Mouse (Mus musculus) adrenal gland, postnatal 36 days (tissue): ENCODE data around the gene N4bp1. TPM values are rescaled to one million over a fixed set of nuclear protein-coding genes. Genes with fewer than 3 reads are reported as not detected.

Source experiments
- DNase-seq, 2 experiments: peaks; one replicate each; pipeline ENCODE4 v3.0.0; 2021; ENCODE audit warnings: mixed read lengths in 1 of 2
- long read RNA-seq, 2 experiments: library from polyadenylated mRNA; stranded (forward); transcript quantifications; one replicate each; pipeline ENCODE4 v2.0.0; 2021; ENCODE audit warnings: borderline sequencing depth in 2 of 2
- total RNA-seq, 2 experiments: library from RNA; stranded (reverse); gene quantifications; 2 replicates each; pipeline ENCODE4 v1.2.3; 2021

Gene N4bp1
- 10 to 100 TPM; 29.8 to 36.0 TPM for total RNA-seq
- long read RNA-seq, experiment 1, full-length matches to known transcripts = 13 of 20 reads
- long read RNA-seq, experiment 1, partial matches to known transcripts = 4 of 20 reads
- long read RNA-seq, experiment 1, other reads (novel, unspliced or antisense) = 3 of 20 reads
- long read RNA-seq, experiment 2, full-length matches to known transcripts = 1 of 6 reads
- long read RNA-seq, experiment 2, partial matches to known transcripts = 0 of 6 reads
- long read RNA-seq, experiment 2, other reads (novel, unspliced or antisense) = 5 of 6 reads

GRCm38 (mm10) chr8:86884489-86885463 is at the start of gene N4bp1:
TSS of gene N4bp1 (minus strand) at chr8:86885258.
- DNase-seq = peak; percentile 97

DNA sequence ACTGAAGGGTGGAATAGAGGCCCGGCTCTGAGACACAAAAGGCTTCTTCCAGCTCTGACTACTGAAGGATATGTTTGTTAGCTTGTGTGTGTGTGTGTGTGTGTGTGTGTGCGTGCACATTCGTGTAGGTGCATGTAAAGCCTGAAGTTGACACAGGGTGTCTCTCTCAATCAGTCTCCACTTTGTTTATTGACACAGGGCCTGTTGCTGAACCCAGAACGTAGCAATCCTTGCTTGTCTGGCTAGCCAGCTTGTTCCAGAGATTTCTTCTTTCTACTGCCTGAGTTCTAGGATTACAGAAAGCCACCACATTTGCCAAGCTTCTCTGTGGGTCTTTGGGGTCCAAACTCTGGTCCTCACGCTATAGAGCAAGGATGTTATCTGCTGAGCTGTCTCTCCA is 49.8 kb upstream of the N4bp1 start:
- no peak for DNase-seq

DNA sequence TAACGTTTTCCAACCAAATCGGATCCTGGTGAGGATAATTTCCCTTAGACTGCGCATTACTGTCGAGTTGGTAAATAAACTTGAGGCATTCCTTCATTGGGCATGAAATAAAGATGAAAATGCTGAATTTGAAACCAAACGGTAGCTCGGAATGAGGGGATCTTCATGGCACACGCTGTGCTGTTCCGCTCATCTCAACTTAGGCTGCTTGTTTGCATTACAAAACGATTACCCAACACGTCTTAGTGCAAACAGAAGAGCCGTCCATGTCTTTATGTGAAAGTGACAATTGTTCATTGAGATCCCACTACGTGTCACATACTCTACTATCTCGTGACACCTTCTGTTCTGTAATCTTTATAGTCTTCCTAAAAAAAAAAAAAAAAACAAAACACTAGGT is 49.3 kb upstream of the N4bp1 start:
- DNase-seq = no peak

DNA sequence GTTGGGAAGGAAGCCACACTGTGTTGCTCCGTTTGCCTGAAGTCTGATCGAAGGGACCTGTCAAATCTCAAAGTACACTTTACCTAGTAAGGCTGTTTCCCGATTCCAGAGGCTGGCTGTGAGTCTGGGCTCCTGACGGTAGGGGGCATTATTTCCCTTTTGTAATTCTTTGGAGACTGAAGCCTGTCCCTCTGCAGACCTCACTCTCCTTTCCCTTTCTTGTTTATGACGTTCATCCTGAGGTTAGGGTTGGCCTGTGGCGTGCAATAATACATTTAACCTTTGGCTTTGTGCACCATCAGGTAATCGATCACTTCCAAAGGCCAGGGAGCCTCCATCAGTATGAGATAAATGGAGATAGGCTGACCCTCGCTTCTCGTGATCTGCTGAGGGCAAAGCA is 48.8 kb upstream of the N4bp1 start:
- peak; percentile 55 to 63 for DNase-seq

GRCm38 (mm10) chr8:86926237-86926636 is 41.2 kb upstream of the N4bp1 start:
- DNase-seq = no peak

DNA sequence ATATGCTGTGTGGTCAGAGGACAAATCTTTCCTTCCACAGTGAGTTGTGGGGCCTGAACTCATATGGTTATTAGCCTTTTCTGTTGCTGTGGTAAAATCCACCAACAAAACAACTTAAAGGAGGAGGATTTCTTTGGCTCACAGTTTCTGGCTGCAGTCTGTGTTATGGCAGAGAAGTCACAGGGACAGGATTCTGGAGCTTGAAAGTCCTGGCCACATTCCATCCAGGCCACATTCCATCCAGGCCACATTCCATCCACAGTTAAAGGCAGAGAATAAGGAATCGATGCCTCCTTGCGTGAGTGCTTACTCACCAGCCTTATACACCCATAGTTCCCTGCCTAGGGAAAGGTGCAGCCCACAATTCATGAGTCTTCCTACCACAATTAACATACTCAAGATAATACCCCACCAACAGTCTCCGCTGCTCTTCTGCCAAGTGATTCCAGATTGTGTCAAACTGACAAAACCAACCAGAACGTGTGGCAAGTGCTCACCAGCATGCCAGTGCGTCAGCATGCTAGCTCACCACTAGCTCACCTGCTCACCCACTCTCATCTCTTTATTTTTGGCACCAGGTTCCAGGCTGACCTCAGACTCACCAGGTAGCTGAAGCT is 38.3 kb upstream of the N4bp1 start:
- DNase-seq = no peak

DNA sequence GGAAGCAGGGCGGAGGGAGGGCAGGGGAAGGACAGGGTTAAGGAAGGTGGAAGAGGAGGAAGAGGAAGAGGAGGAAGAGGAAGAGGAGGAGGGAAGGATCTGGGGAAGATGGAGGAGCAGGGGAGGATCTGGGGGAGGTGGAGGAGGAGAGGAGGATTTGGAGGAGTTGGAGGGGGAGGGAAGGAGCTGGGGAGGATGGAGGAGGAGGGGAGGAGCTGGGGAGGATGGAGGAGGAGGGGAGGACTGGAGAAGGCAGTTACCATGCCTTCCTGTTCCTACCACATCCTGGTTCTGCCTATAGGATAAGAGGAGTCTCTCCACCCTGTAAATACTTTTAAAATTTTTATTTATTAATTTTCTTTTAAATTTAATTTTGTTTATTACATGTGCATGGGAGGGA is 37.6 kb upstream of the N4bp1 start:
- no peak for DNase-seq

DNA sequence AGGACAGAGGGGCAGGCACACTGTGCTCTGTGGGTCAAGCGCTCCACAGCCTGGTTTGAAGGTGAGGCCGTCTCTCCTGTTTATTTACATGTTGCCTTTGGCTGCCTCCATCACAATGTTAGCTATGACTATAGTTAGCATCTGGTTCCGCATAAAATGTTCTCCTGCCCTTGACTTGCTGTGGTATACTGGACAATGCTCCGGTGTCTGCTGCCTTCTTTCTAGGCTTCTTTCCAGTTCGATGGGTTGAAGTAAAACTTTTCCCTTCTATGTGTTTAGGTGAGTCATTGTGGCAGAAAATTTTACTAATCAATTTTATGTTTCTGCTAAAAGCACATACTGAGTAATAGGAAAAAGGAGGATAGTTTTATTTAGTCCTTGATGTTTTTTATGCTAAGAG is 37.1 kb upstream of the N4bp1 start:
- no peak for DNase-seq

DNA sequence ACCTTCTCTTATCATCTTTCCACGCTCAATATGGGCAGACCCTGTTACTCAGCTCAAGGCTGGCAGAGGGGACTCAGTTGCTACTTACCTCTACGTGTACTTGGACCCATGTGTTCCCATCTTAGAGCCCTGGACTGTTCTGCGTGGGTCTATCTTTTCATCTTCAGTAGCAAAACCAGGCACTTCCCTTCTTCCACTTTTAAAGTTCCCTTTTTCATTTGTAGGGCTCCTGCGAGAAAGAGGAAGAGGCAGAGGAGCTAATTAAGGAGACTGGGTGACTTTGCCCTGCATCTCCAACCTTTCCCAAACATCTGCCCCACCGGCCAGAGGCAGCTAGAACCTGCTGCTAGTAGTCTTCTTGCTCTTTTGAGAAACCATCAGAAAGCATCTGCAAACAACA is 35.9 kb upstream of the N4bp1 start:
- no peak for DNase-seq

DNA sequence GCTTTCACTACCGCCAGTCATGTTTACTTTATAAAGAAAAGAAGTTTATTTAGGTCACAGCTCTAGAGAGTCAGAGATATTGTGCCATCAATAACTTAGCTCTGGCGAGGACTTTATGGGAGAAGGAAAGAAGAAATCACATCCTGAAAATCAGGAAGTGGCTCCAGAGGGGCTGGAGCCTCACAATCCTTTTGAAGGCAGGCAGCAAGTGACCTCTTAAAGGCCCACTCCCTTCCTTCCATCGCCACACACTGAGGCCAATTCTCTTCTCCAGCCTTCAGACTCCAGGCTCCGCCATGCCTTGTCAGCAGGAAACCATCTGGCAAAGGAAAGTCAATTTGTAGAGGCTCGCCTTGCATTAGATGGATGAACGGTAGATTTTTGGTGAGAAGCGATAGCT is 35.4 kb upstream of the N4bp1 start:
- DNase-seq = no peak

- no peak for DNase-seq
Observed at GRCm38 (mm10) chr8:86920024-86920423, 35.0 kb upstream of the N4bp1 start.

DNA sequence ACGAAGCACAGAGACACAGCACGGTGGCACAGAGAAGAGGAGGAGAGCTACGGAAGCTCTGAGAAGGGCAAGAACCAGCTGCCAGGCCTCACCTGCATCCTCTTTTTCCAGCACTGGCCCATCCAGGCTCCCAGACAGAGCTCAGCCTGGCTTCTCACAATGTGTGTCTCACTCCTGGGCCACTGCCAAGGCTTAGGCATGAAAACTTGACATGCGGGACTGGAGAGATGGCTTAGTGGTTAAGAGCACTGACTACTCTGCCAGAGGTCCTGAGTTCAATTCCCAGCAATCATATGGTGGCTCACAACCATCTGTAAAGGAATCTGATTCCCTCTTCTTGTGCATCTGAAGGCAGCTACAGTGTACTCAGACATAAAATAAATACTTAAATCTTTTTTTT is 34.2 kb upstream of the N4bp1 start:
- DNase-seq = no peak

DNA sequence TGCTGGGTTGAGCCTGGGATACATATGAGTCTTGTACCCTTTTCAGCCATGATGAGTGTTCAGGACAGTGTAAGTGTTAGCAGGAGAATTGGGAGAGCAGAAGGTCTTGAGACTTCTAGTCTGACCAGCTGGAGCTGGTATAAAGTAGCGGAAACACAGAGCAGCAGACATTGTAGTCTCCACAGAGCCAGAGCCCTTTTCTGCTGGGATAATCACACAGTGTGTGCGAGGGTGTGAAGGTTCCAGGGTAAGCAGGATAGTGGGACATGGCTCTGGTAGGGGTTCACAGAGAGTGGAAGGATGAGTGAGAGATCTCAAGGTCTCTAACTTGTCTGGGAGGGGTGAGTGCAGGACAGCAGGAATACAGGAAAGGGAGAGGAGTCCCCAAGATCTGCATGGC is 33.0 kb upstream of the N4bp1 start:
- DNase-seq = no peak

GRCm38 (mm10) chr8:86917689-86918088 is 32.6 kb upstream of the N4bp1 start:
- no peak for DNase-seq

GRCm38 (mm10) chr8:86916369-86916768 is 31.3 kb upstream of the N4bp1 start:
- no peak for DNase-seq

GRCm38 (mm10) chr8:86911136-86911535 is 26.1 kb upstream of the N4bp1 start:
- DNase-seq = no peak

- DNase-seq = no peak
Observed at GRCm38 (mm10) chr8:86910250-86910649, 25.2 kb upstream of the N4bp1 start.

GRCm38 (mm10) chr8:86908536-86908935 is 23.5 kb upstream of the N4bp1 start:
- DNase-seq = peak; percentile 81 to 82

- DNase-seq = no peak
Observed at GRCm38 (mm10) chr8:86904911-86905310, 19.9 kb upstream of the N4bp1 start.

DNA sequence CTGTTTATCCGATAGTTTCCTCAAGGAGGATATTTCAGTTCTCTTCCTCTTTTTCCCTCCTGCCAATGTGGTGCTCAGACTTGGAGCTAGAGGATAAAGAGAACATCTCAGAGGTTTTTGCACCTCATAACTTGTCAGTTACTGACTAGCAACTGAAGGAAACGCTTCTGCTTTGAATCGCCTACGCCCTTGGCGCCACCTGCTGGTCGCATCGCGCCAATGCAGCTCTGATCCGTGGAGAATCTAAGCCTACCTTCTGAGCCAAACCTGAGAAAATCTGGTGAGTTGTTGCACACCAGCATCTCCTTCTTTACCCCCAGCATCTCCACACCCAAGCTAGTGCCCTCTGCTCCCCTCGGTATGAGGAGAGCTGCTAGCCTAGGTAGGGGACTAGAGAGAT is 18.0 kb upstream of the N4bp1 start:
- peak; percentile 84 to 88 for DNase-seq

DNA sequence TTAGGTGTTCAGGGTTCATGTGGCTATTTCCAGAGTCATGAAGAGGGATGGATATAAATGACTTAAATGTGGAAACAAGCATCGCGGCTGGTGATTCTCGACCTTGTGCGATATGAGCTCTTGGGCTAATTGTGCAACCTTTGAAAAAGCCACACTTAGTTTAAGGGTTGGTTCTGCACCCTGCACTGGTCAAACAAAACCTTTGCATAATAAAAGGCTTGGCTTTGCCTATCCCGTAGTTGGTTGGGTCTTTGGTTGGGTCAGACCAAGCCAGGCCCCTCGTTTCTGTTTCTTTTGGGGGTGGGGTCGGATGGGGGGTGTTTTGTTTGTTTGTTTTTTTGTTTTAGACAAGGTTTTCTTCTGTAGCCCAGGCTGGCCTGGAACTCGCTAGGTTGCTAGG is 17.6 kb upstream of the N4bp1 start:
- DNase-seq = no peak

DNA sequence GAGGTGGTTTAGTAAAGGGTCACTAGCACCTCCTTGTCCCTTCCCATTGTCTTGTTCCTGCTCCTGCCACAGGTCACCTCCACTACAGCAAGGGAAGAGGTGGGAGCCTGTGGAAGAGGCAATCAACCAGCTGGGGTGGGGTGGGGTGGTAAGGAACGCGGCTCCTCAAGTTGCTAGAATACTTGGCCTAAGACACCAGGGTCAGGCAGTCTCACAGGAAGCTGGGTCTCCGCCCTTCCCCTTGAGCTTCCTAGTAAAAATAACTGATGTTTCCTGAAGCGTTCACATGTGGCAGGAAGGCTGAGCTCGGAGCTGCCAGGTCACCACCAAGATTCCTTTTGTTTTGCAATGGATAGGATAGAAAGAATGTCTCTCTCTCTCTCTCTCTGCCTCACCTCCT is 16.9 kb upstream of the N4bp1 start:
- DNase-seq = peak; percentile 43 to 53
